Mouse (Mus musculus): ENCODE data around the gene Adsl. TPM values are rescaled to one million over a fixed set of nuclear protein-coding genes. Genes with fewer than 3 reads are reported as not detected.

Gene Adsl
- polyA plus RNA-seq, 1 experiment from 2014 or later = 184 TPM

DNA sequence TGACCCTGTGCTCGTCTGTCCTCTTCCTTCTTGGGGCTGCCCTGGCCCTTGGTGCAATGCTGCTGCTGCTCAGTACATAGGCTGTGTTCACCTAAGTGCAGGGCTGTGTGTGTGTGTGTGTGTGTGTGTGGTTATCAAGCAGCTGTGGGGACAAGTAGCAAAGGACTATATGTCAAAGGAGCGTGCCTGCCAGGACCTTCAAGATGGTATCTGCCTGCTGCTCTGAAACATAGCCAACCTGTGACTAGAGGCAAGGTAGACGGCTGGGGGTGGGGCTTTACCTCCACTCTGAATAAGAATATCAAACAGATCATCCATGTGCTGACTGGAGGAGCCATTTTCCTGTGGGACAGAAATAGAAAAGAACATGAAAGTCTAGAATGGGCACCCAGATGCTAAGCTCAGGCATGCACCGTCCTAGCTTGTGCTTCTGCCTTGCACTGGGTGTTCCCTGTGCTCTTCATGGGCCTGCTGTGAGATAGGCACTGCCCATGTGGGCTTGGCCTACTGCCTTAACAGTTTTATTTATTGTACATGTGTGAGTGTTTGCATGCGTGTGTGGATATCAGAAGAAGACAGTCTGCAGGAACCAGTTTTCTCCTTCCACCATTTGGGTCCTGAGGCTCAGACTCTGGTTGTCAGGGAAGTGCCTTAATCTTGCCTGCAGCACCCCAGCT is 66.9 kb downstream of the Adsl start:
- Histone ChIP-seq H3K36me3 (ENCODE audit: insufficient read depth, low read length) (peaks cover 64% of the 10 kb centered on the region), H3K4me3 (ENCODE audit: low read length) (no peak overlapping the region), H3K9ac (replicated peaks; ENCODE audit: low read length) (no peak overlapping the region), H3K4me1 (ENCODE audit: insufficient read depth, low read length) (peaks cover 3% of the 10 kb centered on the region; the same call in 1 of the 2 replicates), H3K9me3 (ENCODE audit: low read length) (no peaks in the 10 kb centered on the region), H3K27me3 (ENCODE audit: insufficient read depth, low read length) (no peaks in the 10 kb centered on the region), H3K27ac (ENCODE audit: low read length) (no peak overlapping the region), H3K4me2 (replicated peaks; ENCODE audit: low read depth, low read length) (no peak overlapping the region)
- WGBS = 70% methylated on average over 5 of the region's 5 CpGs
- ATAC-seq (ENCODE audit: low FRiP score, low TSS enrichment) = no peak

DNA sequence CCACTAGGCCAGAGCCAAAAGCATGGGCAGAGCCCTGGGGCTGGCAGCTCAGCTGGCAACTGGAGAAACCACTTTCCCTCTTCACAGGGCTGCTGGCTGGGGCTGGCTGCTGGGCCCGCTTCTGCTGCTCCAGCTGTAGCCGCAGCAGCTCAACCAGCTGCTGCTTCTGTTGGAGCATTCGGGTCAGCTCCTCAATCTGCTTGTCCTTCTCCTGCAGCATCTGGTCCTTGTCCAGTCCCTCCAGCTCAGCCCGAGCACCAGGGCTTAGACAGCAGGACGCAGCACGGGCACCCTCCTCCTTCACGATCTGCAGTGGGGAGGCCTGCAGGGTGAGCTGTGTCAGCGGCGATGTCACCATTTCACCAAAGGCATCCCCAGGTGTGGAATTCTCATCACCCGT is 68.2 kb downstream of the Adsl start:
- no peak overlapping the region for H3K4me3 ChIP-seq (ENCODE audit: low read length)
- ATAC-seq (ENCODE audit: low FRiP score, low TSS enrichment) = no peak
- no peak overlapping the region for H3K9ac ChIP-seq (replicated peaks; ENCODE audit: low read length)
- H3K27ac ChIP-seq (ENCODE audit: low read length) = no peak overlapping the region
- WGBS = 91% methylated on average over 10 of the region's 10 CpGs
- H3K27me3 ChIP-seq (ENCODE audit: insufficient read depth, low read length) = no peaks in the 10 kb centered on the region
- H3K4me2 ChIP-seq (replicated peaks; ENCODE audit: low read depth, low read length) = no peak overlapping the region
- H3K4me1 ChIP-seq (ENCODE audit: insufficient read depth, low read length) = no peaks in the 10 kb centered on the region
- H3K9me3 ChIP-seq (ENCODE audit: low read length) = no peaks in the 10 kb centered on the region
- H3K36me3 ChIP-seq (ENCODE audit: insufficient read depth, low read length) = peaks cover 60% of the 10 kb centered on the region

DNA sequence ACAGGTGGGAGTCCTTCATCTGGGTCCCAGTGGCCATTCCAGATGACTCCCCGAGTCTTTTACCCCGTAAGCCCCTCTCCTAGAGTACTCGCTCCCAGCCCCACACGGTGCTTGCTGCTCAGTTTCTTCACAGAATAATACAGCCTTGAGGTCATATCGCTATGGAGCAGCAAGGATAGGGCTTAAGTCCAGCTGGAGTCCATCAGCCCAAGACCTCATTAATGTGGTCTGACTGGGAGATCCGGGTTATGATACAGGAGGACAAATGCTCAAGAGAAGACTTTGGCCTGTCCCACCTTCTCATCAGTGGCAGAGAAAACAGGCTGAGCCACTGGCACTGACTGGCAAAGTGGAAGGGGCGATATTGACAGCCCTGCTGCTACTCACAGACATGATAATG is 69.0 kb downstream of the Adsl start:
- no peak overlapping the region for H3K4me3 ChIP-seq (ENCODE audit: low read length)
- peaks cover 60% of the 10 kb centered on the region for H3K36me3 ChIP-seq (ENCODE audit: insufficient read depth, low read length)
- no peak overlapping the region for H3K27ac ChIP-seq (ENCODE audit: low read length)
- no peak for ATAC-seq (ENCODE audit: low FRiP score, low TSS enrichment)
- WGBS = 72% methylated on average over 7 of the region's 7 CpGs
- no peak overlapping the region for H3K4me2 ChIP-seq (replicated peaks; ENCODE audit: low read depth, low read length)
- H3K27me3 ChIP-seq (ENCODE audit: insufficient read depth, low read length) = no peaks in the 10 kb centered on the region
- H3K4me1 ChIP-seq (ENCODE audit: insufficient read depth, low read length) = no peaks in the 10 kb centered on the region
- no peak overlapping the region for H3K9ac ChIP-seq (replicated peaks; ENCODE audit: low read length)
- no peaks in the 10 kb centered on the region for H3K9me3 ChIP-seq (ENCODE audit: low read length)

Small RNA genes lying within 50 kb of the gene (microRNA-seq; reads per million reads assigned to microRNA genes)
- gene Mir5113 = 12.3 reads per million, percentile 32 among the genes with 10 or more reads in this experiment

Other genes starting within 250 kb of the Adsl start
- 27.4 and 33.9 TPM in 2 replicates for gene Tnrc6b, start 237.2 kb upstream of the Adsl start, polyA plus RNA-seq (2015; fragmentation: Nextera tagmentation; extraction: Ambion mirVana)
- 33.9 and 35.2 TPM in 2 replicates for gene Sgsm3, start 29.3 kb downstream of the Adsl start, polyA plus RNA-seq (2015; fragmentation: Nextera tagmentation; extraction: Ambion mirVana)
- gene Mrtfa, start 242.3 kb downstream of the Adsl start, polyA plus RNA-seq (2015; fragmentation: Nextera tagmentation; extraction: Ambion mirVana) = 22.6 and 28.3 TPM in 2 replicates